Mouse (Mus musculus) activated CD4-positive, CD25-positive, alpha-beta regulatory T cell, adult 9 weeks (primary cell): Measurements from ENCODE around the gene Ctso. TPM values are rescaled to one million over a fixed set of nuclear protein-coding genes. Genes with fewer than 3 reads are reported as not detected.

Experiments used
- polyA plus RNA-seq: library from polyadenylated mRNA; unstranded; fragments of 100-300 nt; shearing (Covaris generic); gene quantifications from one replicate; pipeline ENCODE4 v1.2.1, GENCODE M21; 2017

The Ctso gene
- polyA plus RNA-seq, result 68.8 TPM

DNA sequence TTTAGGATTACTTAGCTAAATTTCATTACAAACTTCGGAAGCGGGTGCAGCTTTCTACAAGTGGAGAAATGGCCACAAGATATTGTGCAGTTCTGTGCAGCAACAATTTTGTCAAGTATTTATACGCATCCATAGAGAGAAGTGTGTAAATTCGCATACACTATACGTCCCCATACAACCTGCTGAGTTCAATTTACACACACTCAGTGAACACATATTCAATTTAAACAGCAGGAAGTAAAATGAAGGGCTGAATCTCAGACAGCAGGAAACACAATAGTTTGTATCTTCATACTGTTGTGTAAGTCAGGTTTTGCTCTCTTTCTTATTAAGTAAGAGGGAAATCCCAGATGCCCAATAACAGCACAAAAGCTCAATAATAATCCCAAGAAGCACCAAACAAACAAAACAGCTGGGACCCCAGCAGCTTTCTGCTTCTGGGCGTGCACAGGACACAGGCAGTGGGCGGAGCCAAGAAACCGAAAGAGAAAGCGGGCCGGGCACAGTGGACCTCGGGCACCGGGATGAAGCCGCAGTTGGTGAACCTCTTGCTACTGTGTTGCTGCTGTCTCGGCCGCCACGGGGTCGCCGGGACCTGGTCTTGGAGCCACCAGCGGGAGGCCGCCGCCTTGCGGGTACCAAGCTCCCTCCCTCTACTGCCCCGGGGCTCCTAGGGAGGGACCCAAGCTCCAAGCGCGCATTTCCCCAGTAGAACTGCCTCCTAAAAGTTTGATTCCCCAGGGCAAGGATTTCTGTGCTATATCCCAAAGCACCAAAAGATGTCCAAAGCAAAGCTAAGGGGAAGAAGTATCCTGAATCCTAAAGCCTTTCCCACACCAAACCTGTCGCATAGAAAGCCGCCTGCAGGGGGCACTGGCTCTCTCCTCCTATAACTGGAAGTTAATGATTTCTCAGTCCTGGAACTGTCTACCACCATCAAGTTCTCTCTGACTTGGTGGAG is at the start of gene Ctso:
TSS of gene Ctso (plus strand) at position 461 of the 961 bp plus-strand sequence.

DNA sequence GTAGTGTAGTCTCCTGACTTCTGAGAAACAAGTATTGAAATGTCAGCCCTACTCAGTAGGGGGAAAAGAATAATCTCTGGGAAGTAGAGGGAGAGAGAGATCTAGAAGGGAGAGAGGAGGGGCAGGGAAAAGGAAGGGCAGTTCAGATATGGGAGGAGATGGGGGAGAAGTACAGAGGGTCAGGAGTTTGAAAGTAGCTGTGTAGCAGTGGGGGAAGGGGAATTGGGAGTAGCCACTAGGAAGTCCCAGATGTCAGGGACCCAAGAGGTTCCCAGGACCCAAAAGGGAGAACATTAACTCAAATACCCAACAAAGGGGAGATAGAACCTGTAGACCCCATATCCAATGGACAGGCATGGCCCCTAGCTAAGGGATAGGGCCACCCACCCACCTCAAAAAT is 43.7 kb downstream of the Ctso start, which contains the start of gene Tdo2:
TSS of gene Tdo2 (minus strand) at position 101 of the 400 bp plus-strand sequence.

DNA sequence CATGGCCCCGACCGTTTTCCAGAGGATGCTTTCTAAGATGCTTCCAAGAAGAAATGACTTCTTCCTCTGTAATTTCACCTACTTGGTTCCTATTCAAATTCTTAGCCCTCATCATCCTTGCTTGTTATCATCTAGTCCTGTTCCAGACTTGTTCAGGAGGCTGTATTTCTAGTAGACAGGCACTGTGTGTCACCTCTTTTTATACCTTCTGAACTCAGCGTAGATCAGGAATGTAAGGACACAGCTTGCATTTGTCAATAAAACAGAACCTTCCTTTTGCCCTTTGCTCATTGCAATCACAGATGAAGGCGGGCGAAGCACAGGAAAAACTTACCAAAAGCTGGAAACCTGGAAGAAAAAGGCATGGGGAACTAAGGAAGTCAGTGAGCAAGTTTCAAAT is 49.6 kb downstream of the Ctso start, which contains the start of gene Asic5:
TSS of gene Asic5 (plus strand) at position 301 of the 400 bp plus-strand sequence.

Other genes with a start within 250 kb of the Ctso start
- 0.59 TPM for gene Tdo2, start 43.6 kb downstream of the Ctso start, polyA plus RNA-seq
- gene Asic5, start 49.7 kb downstream of the Ctso start, polyA plus RNA-seq, result not detected
- 3.0 TPM for gene Gucy1b1, start 142.1 kb downstream of the Ctso start, polyA plus RNA-seq
- gene Gucy1a1, start 213.2 kb downstream of the Ctso start, polyA plus RNA-seq, result 18.2 TPM